Mouse (Mus musculus) cortical plate, adult 2 months (tissue): ENCODE data around the gene Il17f. TPM values are rescaled to one million over a fixed set of nuclear protein-coding genes. Genes with fewer than 3 reads are reported as not detected.
"Not testable (repeated sequence)": the region's sequence is repeated elsewhere in the genome, so short reads cannot be mapped to it uniquely, and the experiment has no call there.

Experiments used
- H3K27ac ChIP-seq: fragments of 200-500 bp; 2 replicates; pipeline ENCODE4 v1.5.1; 2012; ENCODE audit warnings: low read length, control low read depth, inconsistent platforms; ENCODE audit not compliant: insufficient read depth
- H3K4me1 ChIP-seq: fragments of 200-500 bp; 2 replicates; pipeline ENCODE4 v1.6.1; 2011; ENCODE audit warnings: low read length; ENCODE audit not compliant: control insufficient read depth, insufficient read depth
- H3K4me3 ChIP-seq: fragments of 200-500 bp; 2 replicates; pipeline ENCODE4 v1.5.1; 2011; ENCODE audit warnings: mild to moderate bottlenecking, low read length, control low read depth; ENCODE audit not compliant: insufficient read depth
- CTCF ChIP-seq: fragments of 200-500 bp; IDR thresholded peaks from 2 replicates; pipeline ENCODE4 v1.5.1; 2011; ENCODE audit warnings: mild to moderate bottlenecking, control low read depth, low read length; ENCODE audit not compliant: insufficient read depth; ENCODE audit errors: extremely low read depth
- POLR2A ChIP-seq: fragments of 200-500 bp; IDR thresholded peaks from 2 replicates; pipeline ENCODE4 v1.6.1; 2011; ENCODE audit warnings: mild to moderate bottlenecking, low read length, control low read depth; ENCODE audit not compliant: insufficient read depth; ENCODE audit errors: extremely low read depth
- polyA plus RNA-seq: library from polyadenylated mRNA; depleted of rRNA; stranded (reverse); fragments of >200 nt; gene quantifications from 2 replicates; pipeline ENCODE4 v1.2.3, GENCODE M21; 2012; rRNA removed

The Il17f gene
- not detected in 2 replicates for polyA plus RNA-seq

DNA sequence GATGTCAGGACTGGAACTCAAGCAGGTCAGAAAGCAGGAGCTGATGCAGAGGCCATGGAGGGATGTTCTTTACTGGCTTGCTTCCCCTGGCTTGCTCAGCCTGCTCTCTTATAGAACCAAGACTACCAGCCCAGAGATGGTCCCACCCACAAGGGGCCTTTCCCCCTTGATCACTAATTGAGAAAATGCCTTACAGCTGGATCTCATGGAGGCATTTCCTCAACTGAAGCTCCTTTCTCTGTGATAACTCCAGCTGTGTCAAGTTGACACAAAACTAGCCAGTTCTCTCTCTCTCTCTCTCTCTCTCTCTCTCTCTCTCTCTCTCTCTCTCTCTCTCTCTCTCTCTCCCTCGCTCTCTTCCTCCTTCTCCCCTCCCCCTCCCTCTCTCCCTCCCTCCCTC lies at the start of gene Il17f:
Il17f (minus strand) TSS at position 101 of the 400 bp plus-strand sequence.
- H3K27ac ChIP-seq, H3K4me3 ChIP-seq, H3K4me1 ChIP-seq: not testable (repeated sequence)

DNA sequence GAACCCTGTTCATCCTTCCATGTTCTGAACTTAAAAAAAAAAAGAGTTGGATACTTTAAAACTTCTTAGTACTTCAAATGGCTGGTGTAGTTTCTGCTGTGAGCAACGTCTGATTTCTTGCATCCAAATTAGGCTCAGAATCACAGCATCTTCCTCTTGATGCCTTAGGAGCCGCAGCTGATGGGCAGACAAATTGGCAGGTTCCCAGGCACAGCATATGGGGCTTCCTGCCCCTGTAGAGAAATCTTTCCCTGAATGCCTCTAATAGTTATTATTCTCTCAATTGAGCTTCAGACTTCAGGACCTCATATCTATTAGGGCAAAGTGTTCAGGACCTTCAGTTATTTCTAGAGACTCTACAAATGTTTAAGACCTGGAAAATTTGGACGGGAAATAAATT lies 49.5 kb upstream of the Il17f start:
- no peaks in the 10 kb centered on the region for H3K4me1 ChIP-seq
- H3K27ac ChIP-seq, result no peak overlapping the region
- TF ChIP-seq POLR2A, result no peak
- TF ChIP-seq CTCF, result no peak
- no peak overlapping the region for H3K4me3 ChIP-seq

DNA sequence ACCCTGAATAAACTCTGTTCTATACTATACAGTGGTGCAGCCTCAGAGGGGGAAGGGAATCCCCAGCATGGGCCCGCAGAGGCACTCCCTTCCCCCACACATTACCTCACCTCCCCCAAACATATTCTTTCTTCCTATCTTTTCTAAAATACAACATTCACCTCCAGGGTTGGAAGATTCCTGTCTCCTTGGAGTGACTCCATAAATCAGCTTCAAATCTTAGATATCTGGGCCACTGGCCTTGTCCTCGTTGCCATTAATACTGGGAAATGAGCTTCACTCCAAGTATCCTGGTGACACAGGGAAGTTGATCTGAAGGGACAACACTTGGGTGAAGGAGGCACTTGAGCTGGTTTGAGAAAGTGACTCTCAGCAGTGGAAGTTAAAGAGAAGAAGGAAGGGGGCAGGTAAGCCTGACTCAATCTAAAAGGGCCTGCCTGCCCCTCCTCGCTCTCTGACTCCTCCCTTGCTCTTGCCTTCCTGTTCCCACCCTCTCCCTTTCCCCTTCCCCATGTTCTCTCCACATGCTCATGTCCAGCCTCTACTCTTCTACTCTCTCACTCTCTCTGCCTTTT lies 46.2 kb upstream of the Il17f start:
- Histone ChIP-seq H3K27ac (no peak overlapping the region), H3K4me1 (no peaks in the 10 kb centered on the region), H3K4me3 (no peak overlapping the region)
- TF ChIP-seq CTCF (no peak), POLR2A (no peak)

DNA sequence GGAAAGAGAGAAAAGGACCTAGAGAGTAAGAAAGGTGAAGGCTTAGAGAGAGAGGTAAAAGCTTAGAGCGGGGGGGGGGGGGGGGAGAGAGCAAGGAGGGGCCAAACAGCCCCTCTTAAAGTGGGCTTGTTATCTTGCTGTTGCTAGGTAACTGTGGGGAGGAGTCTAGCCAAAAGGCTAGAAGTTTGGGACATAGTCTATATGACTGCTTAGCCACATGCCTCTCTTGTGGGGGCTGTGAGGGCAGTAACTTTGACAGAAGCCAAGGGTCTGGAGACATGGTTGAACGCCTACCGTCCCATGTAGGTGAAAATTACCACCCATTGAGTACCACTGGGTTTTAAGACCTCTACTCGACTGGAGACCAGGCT lies 42.7 kb upstream of the Il17f start:
- H3K4me3 ChIP-seq, result no peak overlapping the region
- H3K27ac ChIP-seq, result no peak overlapping the region
- no peaks in the 10 kb centered on the region for H3K4me1 ChIP-seq
- no peak for TF ChIP-seq CTCF
- TF ChIP-seq POLR2A, result no peak

- Histone ChIP-seq H3K27ac (no peak overlapping the region), H3K4me1 (no peaks in the 10 kb centered on the region), H3K4me3 (no peak overlapping the region)
- TF ChIP-seq POLR2A (no peak), CTCF (peak; percentile 46)
Observed at GRCm38 (mm10) chr1:20832473-20833140, 42.2 kb upstream of the Il17f start.

- TF ChIP-seq CTCF (no peak), POLR2A (no peak)
- no peak overlapping the region for H3K27ac ChIP-seq
- H3K4me1 ChIP-seq, result no peaks in the 10 kb centered on the region
- no peak overlapping the region for H3K4me3 ChIP-seq
Observed at GRCm38 (mm10) chr1:20830546-20830945, 40.1 kb upstream of the Il17f start.

- TF ChIP-seq CTCF (no peak), POLR2A (no peak)
- Histone ChIP-seq H3K4me1 (no peaks in the 10 kb centered on the region), H3K27ac (no peak overlapping the region), H3K4me3 (no peak overlapping the region)
Observed at GRCm38 (mm10) chr1:20828061-20828460, 37.6 kb upstream of the Il17f start.

- TF ChIP-seq POLR2A, result no peak
- no peaks in the 10 kb centered on the region for H3K4me1 ChIP-seq
- H3K4me3 ChIP-seq, result no peak overlapping the region
- H3K27ac ChIP-seq, result no peak overlapping the region
Observed at GRCm38 (mm10) chr1:20825036-20825435, 34.6 kb upstream of the Il17f start.

DNA sequence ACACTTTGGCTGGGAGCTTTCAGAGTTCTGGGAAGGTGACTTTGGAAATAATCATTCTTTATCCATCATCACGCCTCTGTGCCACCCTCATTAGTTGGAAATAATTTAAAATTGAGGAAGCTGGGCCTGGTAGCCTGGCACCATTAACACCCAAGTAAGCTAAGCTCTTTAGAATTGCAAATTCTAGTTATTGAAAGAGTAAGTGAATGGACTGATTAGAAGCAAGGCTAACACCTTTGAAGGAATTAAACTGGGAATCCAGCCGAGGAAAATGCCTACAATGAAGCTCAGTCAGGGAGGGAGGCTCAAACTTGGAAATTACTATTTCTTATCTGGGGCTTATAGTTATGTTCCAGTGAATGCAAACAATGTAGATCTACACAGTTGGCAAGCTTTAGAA lies 33.5 kb upstream of the Il17f start:
- TF ChIP-seq CTCF (no peak), POLR2A (no peak)
- H3K4me3 ChIP-seq, result no peak overlapping the region
- H3K4me1 ChIP-seq, result no peaks in the 10 kb centered on the region
- H3K27ac ChIP-seq, result no peak overlapping the region

GRCm38 (mm10) chr1:20823471-20823870 lies 33.1 kb upstream of the Il17f start:
- no peak overlapping the region for H3K27ac ChIP-seq

More at GRCm38 (mm10) chr1:20823471-20823870, 33.1 kb upstream of the Il17f start:
- no peaks in the 10 kb centered on the region for H3K4me1 ChIP-seq
- TF ChIP-seq CTCF, result no peak
- no peak for TF ChIP-seq POLR2A
- H3K4me3 ChIP-seq, result no peak overlapping the region
